Mouse (Mus musculus) megakaryocyte, embryonic 14.5 days (primary cell): ENCODE data around the gene Eng.

Experiments used
- FLI1 ChIP-seq: IDR thresholded peaks from 2 replicates; pipeline ENCODE4 v1.6.1; 2012; ENCODE audit warnings: low read length, inconsistent platforms, mixed read lengths
- GATA1 ChIP-seq: IDR thresholded peaks from 3 replicates; pipeline ENCODE4 v1.6.1; 2012; ENCODE audit warnings: mixed read lengths, low read length, inconsistent platforms, borderline replicate concordance

DNA sequence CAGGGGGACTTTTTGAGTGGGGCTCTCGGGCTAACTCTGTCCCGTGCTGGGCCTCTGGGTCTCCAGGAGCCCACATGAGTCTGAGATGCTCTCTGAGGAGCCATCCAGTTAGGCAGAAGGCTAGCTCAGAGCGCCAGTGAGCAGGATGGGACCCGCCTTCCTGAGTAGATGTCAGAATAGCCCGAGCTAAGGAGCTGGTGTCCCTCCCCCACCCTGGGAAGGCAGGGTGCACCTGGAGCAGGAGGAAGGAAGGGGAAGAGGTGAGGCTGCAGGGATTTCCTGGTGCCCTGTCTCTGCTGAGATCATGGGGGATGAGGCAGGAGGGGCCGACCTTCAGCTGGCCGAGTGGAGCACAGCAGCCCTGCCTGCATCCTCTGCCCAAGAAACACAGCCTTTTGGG lies 82.1 kb downstream of the Eng start:
- TF ChIP-seq GATA1: no peak
- TF ChIP-seq FLI1: no peak
